Mouse (Mus musculus) midbrain, embryonic 12.5 days (tissue): ENCODE measurements at regions not wholly inside any gene's neighbourhood (a gene's known extent, or its start where the extent isn't known, plus 50 kb on each side); places are given as distances from the start of the nearest gene placed in this dataset.

Source experiments
- ATAC-seq: fragments of 200-750 bp; cut with Nextera tagmentation; 2 replicates; pipeline ENCODE4 v1.8.0; 2017; ENCODE audit warnings: low read depth, moderate TSS enrichment, moderate library complexity; ENCODE audit not compliant: low FRiP score
- H3K27ac ChIP-seq: fragments of 300-500 bp; sonication (generic); replicated peaks from 2 replicates; pipeline ENCODE4 v1.5.1; 2016; ENCODE audit warnings: mild to moderate bottlenecking
- H3K27me3 ChIP-seq: fragments of 300-500 bp; sonication (generic); 2 replicates; pipeline ENCODE4 v1.6.1; 2016; ENCODE audit warnings: mild to moderate bottlenecking
- H3K36me3 ChIP-seq: fragments of 300-500 bp; sonication (generic); 2 replicates; pipeline ENCODE4 v1.6.1; 2016
- H3K4me1 ChIP-seq: fragments of 300-500 bp; sonication (generic); 2 replicates; pipeline ENCODE4 v1.6.1; 2016
- H3K4me2 ChIP-seq: fragments of 300-500 bp; sonication (generic); replicated peaks from 2 replicates; pipeline ENCODE4 v1.6.1; 2016; ENCODE audit warnings: mild to moderate bottlenecking, moderate library complexity
- H3K4me3 ChIP-seq: fragments of 300-500 bp; sonication (generic); 2 replicates; pipeline ENCODE4 v1.5.1; 2016; ENCODE audit warnings: mild to moderate bottlenecking
- H3K9ac ChIP-seq: fragments of 300-500 bp; sonication (generic); replicated peaks from 2 replicates; pipeline ENCODE4 v1.6.1; 2016; ENCODE audit warnings: mild to moderate bottlenecking, moderate library complexity
- H3K9me3 ChIP-seq: fragments of 300-500 bp; sonication (generic); 2 replicates; pipeline ENCODE4 v1.6.1; 2016; ENCODE audit warnings: mild to moderate bottlenecking
- WGBS: fragments of 180-500 bp; shearing (Covaris S2); methylation state at CpG from one replicate; pipeline ENCODE4 v1.1.7; 2016; 5-methylcytosine and 5-hydroxymethylcytosine counted together

DNA sequence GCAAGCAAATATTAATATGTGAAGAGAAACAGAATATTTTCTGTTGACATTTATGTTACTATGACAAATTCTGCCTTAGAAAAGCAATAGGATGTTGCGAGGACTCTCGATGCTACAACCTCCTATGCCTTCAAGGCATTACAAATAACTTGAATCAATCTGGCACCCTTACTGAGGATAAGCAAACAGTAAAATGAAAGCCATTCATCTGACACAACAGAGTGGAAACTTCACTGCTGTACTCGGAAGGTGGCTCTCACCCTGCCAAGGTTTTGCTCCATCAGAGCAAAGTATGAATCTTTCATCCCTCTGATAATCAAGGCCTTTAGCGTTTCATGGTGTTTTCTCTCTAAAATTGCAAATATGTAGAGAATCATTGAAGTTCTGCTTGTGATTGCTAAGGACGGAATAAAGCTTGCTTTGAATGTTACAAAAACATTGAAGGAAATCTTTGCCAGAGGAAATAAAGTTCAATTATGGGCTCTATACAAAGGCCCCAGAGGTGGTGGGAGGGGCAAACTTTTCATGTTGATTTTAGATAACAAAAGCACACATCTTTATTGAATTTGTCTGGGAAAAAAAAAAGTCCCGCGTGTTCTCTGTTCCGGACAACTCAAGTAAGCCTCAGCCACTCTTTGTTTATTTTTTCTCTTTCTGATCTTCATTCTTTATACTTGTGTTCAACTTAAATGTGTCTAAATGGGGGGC, 56.3 kb upstream of the Frg1 start:
- no peak overlapping the region for H3K4me3 ChIP-seq
- no peaks in the 10 kb centered on the region for H3K9me3 ChIP-seq
- no peaks in the 10 kb centered on the region for H3K4me1 ChIP-seq
- H3K36me3 ChIP-seq: no peaks in the 10 kb centered on the region
- no peaks in the 10 kb centered on the region for H3K27me3 ChIP-seq
- H3K4me2 ChIP-seq: no peak overlapping the region
- WGBS: 63% methylated on average over 8 of the region's 8 CpGs
- no peak for ATAC-seq
- H3K9ac ChIP-seq: no peak overlapping the region
- H3K27ac ChIP-seq: no peak overlapping the region

DNA sequence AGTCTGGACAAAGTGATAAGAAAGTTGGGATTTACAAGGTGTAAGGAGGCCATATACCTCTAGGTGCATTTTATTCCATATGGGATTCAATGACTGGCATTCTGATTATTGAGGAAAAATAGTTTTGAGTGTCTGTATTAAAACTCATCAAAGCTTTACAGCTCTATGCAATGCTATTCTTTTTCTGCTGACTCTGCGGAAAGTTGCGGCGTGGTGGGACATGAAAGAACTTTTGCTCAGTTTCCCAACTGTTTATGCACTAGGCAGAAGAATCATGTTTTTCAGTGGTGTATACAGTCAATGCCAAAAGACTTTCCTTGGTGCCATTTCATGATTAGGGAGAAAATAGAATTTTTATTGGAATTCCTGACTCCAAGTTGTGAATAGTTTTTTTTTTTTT, 55.4 kb upstream of the Frg1 start:
- no peak overlapping the region for H3K9ac ChIP-seq
- no peak for ATAC-seq

More for the DNA sequence above, 55.4 kb upstream of the Frg1 start:
- H3K27me3 ChIP-seq: no peaks in the 10 kb centered on the region
- WGBS: 98% methylated on average over 3 of the region's 3 CpGs
- no peak overlapping the region for H3K4me3 ChIP-seq
- no peak overlapping the region for H3K27ac ChIP-seq
- no peaks in the 10 kb centered on the region for H3K9me3 ChIP-seq
- H3K4me2 ChIP-seq: no peak overlapping the region
- no peaks in the 10 kb centered on the region for H3K36me3 ChIP-seq
- H3K4me1 ChIP-seq: no peaks in the 10 kb centered on the region
